18 mouse cellular contexts compared by ENCODE assay signal in the genomic region with DNA sequence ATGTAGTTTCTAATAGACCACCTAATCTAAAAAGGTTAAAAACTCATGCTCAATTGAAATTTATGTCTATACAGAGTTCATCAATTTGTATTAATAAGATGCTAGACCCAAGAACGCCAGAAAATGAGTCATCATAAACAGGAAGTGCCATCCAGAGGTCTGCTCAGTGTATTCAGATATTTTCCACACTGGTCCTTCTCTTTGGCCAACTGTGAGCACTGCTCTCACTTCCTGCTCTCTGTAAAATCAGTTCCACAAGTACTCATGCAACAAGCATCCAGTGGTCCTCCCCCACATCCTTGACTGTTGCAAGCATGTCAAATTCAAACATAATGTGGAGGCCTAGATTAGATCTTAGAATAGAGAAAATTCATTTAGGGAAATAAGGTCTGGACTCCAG.
DNase-seq lines count a peak whose midpoint lies in the region; ATAC-seq and TF ChIP-seq lines count a peak whose summit lies in the region.
"Had no signal": no experiment of that assay in that cellular context is flagged by ENCODE, and none has a peak within 500 bp of the region (broad histone marks: within the 10 kb centered on the region; RNA-seq: fewer than 3 reads in every experiment).

No protein-coding gene starts in this region.

- H3K4me3 ChIP-seq in heart, embryonic 13.5 days: no peak overlapping the region
- H3K4me3 ChIP-seq in lung, adult 2 months (replicated peaks; ENCODE audit: extremely low read depth, low read depth, low read length): no peak overlapping the region
- H3K4me3 ChIP-seq in embryonic facial prominence, embryonic 15.5 days (replicated peaks): no peak overlapping the region
- H3K4me3 ChIP-seq: erythroblast, embryonic 14.5 days; forebrain, embryonic 15.5 days; stomach, embryonic 15.5 days had no signal

- intact Hi-C loops in heart, postnatal 25 days (cut with DNase I): no loop called here

- no peak; the same call in 1 of the 2 replicates for ATAC-seq in heart, embryonic 13.5 days (ENCODE audit: extremely low read depth, insufficient number of reproducible peaks, low FRiP score, low TSS enrichment)
- ATAC-seq in embryonic facial prominence, embryonic 15.5 days (ENCODE audit: insufficient number of reproducible peaks, low FRiP score, low TSS enrichment, low read depth): no peak
- ATAC-seq: forebrain, embryonic 15.5 days had no signal

- H3K27ac ChIP-seq in heart, embryonic 13.5 days (replicated peaks): peak overlapping the region; percentile 57
- H3K27ac ChIP-seq in embryonic facial prominence, embryonic 15.5 days (replicated peaks): peak overlapping the region; percentile 51
- H3K27ac ChIP-seq: forebrain, embryonic 15.5 days; stomach, embryonic 15.5 days had no signal

- H3K9me3 ChIP-seq in heart, embryonic 13.5 days: no peaks in the 10 kb centered on the region
- no peaks in the 10 kb centered on the region for H3K9me3 ChIP-seq in embryonic facial prominence, embryonic 15.5 days (replicated peaks)
- H3K9me3 ChIP-seq: forebrain, embryonic 15.5 days; G1E; stomach, embryonic 15.5 days had no signal

- no peak for DNase-seq in heart, postnatal 25 days (ENCODE audit: low spot score)
- peak; percentile 5 for DNase-seq in lung, postnatal 10 days
- no peak for DNase-seq in lung, adult 2 months
- DNase-seq in kidney, postnatal 14 days: no peak
- no peak for DNase-seq in cerebellum, adult 11 months
- no peak for DNase-seq in urinary bladder, postnatal 36 days (ENCODE audit: low spot score in 2 of 2)
- DNase-seq: adrenal gland, postnatal 10 days; cerebellum, adult 9-10 months; kidney, adult 8-10 months; kidney, postnatal 36 days; spleen, adult 18-20 months; thymus, adult 2 months had no signal

- H3K4me1 ChIP-seq in heart, embryonic 13.5 days: peaks cover 24% of the 10 kb centered on the region
- H3K4me1 ChIP-seq in lung, adult 2 months (ENCODE audit: control insufficient read depth, insufficient read depth, low read length): peaks cover 8% of the 10 kb centered on the region
- H3K4me1 ChIP-seq in embryonic facial prominence, embryonic 15.5 days: no peaks in the 10 kb centered on the region
- H3K4me1 ChIP-seq: stomach, embryonic 15.5 days had no signal

- TF ChIP-seq CTCF in lung, adult 2 months (IDR thresholded peaks at IDR 0.05; ENCODE audit: insufficient read depth, low read length): no peak

- WGBS in heart, embryonic 13.5 days: 47% methylated on average over 1 of the region's 1 CpGs
- 19% methylated on average over 1 of the region's 1 CpGs for WGBS in lung, adult 2 months
- 50% methylated on average over 1 of the region's 1 CpGs for WGBS in embryonic facial prominence, embryonic 15.5 days

- peaks cover 64% of the 10 kb centered on the region for H3K36me3 ChIP-seq in heart, embryonic 13.5 days
- H3K36me3 ChIP-seq in embryonic facial prominence, embryonic 15.5 days: 0 out of 2 replicates have a peak, but pooled peaks cover 7% of the 10 kb centered on the region
- H3K36me3 ChIP-seq: stomach, embryonic 15.5 days had no signal

- no peak overlapping the region for H3K9ac ChIP-seq in heart, embryonic 13.5 days
- no peak overlapping the region for H3K9ac ChIP-seq in embryonic facial prominence, embryonic 15.5 days
- H3K9ac ChIP-seq: forebrain, embryonic 15.5 days; stomach, embryonic 15.5 days had no signal

- H3K4me2 ChIP-seq in heart, embryonic 13.5 days: no peak overlapping the region
- H3K4me2 ChIP-seq in embryonic facial prominence, embryonic 15.5 days (replicated peaks): no peak overlapping the region
- H3K4me2 ChIP-seq: forebrain, embryonic 15.5 days; stomach, embryonic 15.5 days had no signal

- no peak for TF ChIP-seq POLR2A in lung, adult 2 months (IDR thresholded peaks at IDR 0.05; ENCODE audit: borderline replicate concordance, extremely low read depth, low read depth, low read length)

- H3K27me3 ChIP-seq in heart, embryonic 13.5 days (replicated peaks): no peaks in the 10 kb centered on the region
- H3K27me3 ChIP-seq in embryonic facial prominence, embryonic 15.5 days: no peaks in the 10 kb centered on the region
- H3K27me3 ChIP-seq: forebrain, embryonic 15.5 days; stomach, embryonic 15.5 days had no signal
